Mouse (Mus musculus): ENCODE results near the gene Iqsec1. TPM values are rescaled to one million over a fixed set of nuclear protein-coding genes. Genes with fewer than 3 reads are reported as not detected.

Iqsec1 gene
- polyA plus RNA-seq, 1 experiment from 2014 or later = 17.4 TPM

- no peak for ATAC-seq (ENCODE audit: low read depth)
Observed at GRCm38 (mm10) chr6:90775606-90776005, 212.9 kb downstream of the Iqsec1 start.

GRCm38 (mm10) chr6:90773811-90774233 lies 214.7 kb downstream of the Iqsec1 start:
- Histone ChIP-seq H3K27ac (replicated peaks; ENCODE audit: low read depth, low read length) (no peak overlapping the region), H3K27me3 (replicated peaks; ENCODE audit: control insufficient read depth, insufficient read depth, low read length) (no peaks in the 10 kb centered on the region), H3K9ac (ENCODE audit: low read depth, low read length) (no peak overlapping the region), H3K36me3 (ENCODE audit: control insufficient read depth, insufficient read depth, low read length) (no peaks in the 10 kb centered on the region), H3K4me1 (ENCODE audit: control insufficient read depth, insufficient read depth, low read length) (no peaks in the 10 kb centered on the region; the same call in 1 of the 2 replicates), H3K4me2 (ENCODE audit: low read depth, low read length) (no peak overlapping the region), H3K9me3 (ENCODE audit: control insufficient read depth, low read length) (no peaks in the 10 kb centered on the region), H3K4me3 (ENCODE audit: low read depth, low read length) (no peak overlapping the region)
- DNase-seq (ENCODE audit: low spot score) = no peak
- no peak for ATAC-seq (ENCODE audit: low read depth)

More at GRCm38 (mm10) chr6:90775606-90776005, 212.9 kb downstream of the Iqsec1 start:
- Histone ChIP-seq H3K4me3 (ENCODE audit: low read depth, low read length) (no peak overlapping the region), H3K9ac (ENCODE audit: low read depth, low read length) (no peak overlapping the region), H3K4me2 (ENCODE audit: low read depth, low read length) (no peak overlapping the region), H3K9me3 (ENCODE audit: control insufficient read depth, low read length) (no peaks in the 10 kb centered on the region), H3K27ac (replicated peaks; ENCODE audit: low read depth, low read length) (no peak overlapping the region), H3K27me3 (replicated peaks; ENCODE audit: control insufficient read depth, insufficient read depth, low read length) (no peaks in the 10 kb centered on the region), H3K36me3 (ENCODE audit: control insufficient read depth, insufficient read depth, low read length) (no peaks in the 10 kb centered on the region), H3K4me1 (ENCODE audit: control insufficient read depth, insufficient read depth, low read length) (0 out of 2 replicates have a peak, but pooled peaks cover 4% of the 10 kb centered on the region)
- DNase-seq (ENCODE audit: low spot score) = no peak
- WGBS = 97% methylated on average over 1 of the region's 1 CpGs

GRCm38 (mm10) chr6:90772120-90772519 lies 216.4 kb downstream of the Iqsec1 start:
- H3K4me2 ChIP-seq (ENCODE audit: low read depth, low read length) = no peak overlapping the region
- DNase-seq (ENCODE audit: low spot score) (no peak), ATAC-seq (ENCODE audit: low read depth) (no peak)
- H3K36me3 ChIP-seq (ENCODE audit: control insufficient read depth, insufficient read depth, low read length) = no peaks in the 10 kb centered on the region
- H3K4me1 ChIP-seq (ENCODE audit: control insufficient read depth, insufficient read depth, low read length) = no peaks in the 10 kb centered on the region; the same call in 1 of the 2 replicates
- H3K9me3 ChIP-seq (ENCODE audit: control insufficient read depth, low read length) = no peaks in the 10 kb centered on the region
- no peak overlapping the region for H3K4me3 ChIP-seq (ENCODE audit: low read depth, low read length)
- no peaks in the 10 kb centered on the region for H3K27me3 ChIP-seq (replicated peaks; ENCODE audit: control insufficient read depth, insufficient read depth, low read length)
- no peak overlapping the region for H3K9ac ChIP-seq (ENCODE audit: low read depth, low read length)
- no peak overlapping the region for H3K27ac ChIP-seq (replicated peaks; ENCODE audit: low read depth, low read length)
- 67% methylated on average over 5 of the region's 5 CpGs for WGBS

- Histone ChIP-seq H3K27ac (replicated peaks; ENCODE audit: low read depth, low read length) (no peak overlapping the region), H3K27me3 (replicated peaks; ENCODE audit: control insufficient read depth, insufficient read depth, low read length) (no peaks in the 10 kb centered on the region), H3K4me3 (ENCODE audit: low read depth, low read length) (no peak overlapping the region), H3K4me1 (ENCODE audit: control insufficient read depth, insufficient read depth, low read length) (peaks cover 13% of the 10 kb centered on the region), H3K9me3 (ENCODE audit: control insufficient read depth, low read length) (no peaks in the 10 kb centered on the region), H3K9ac (ENCODE audit: low read depth, low read length) (no peak overlapping the region), H3K36me3 (ENCODE audit: control insufficient read depth, insufficient read depth, low read length) (no peaks in the 10 kb centered on the region), H3K4me2 (ENCODE audit: low read depth, low read length) (no peak overlapping the region)
- WGBS = 40% methylated on average over 2 of the region's 2 CpGs
- ATAC-seq (ENCODE audit: low read depth) (no peak), DNase-seq (ENCODE audit: low spot score) (no peak)
Observed at GRCm38 (mm10) chr6:90768526-90768925, 220.0 kb downstream of the Iqsec1 start.

GRCm38 (mm10) chr6:90767874-90768273 lies 220.6 kb downstream of the Iqsec1 start:
- Histone ChIP-seq H3K4me2 (ENCODE audit: low read depth, low read length) (no peak overlapping the region), H3K27me3 (replicated peaks; ENCODE audit: control insufficient read depth, insufficient read depth, low read length) (no peaks in the 10 kb centered on the region), H3K4me1 (ENCODE audit: control insufficient read depth, insufficient read depth, low read length) (peaks cover 14% of the 10 kb centered on the region), H3K27ac (replicated peaks; ENCODE audit: low read depth, low read length) (no peak overlapping the region), H3K9ac (ENCODE audit: low read depth, low read length) (no peak overlapping the region), H3K4me3 (ENCODE audit: low read depth, low read length) (no peak overlapping the region), H3K9me3 (ENCODE audit: control insufficient read depth, low read length) (no peaks in the 10 kb centered on the region), H3K36me3 (ENCODE audit: control insufficient read depth, insufficient read depth, low read length) (no peaks in the 10 kb centered on the region)
- DNase-seq (ENCODE audit: low spot score) = no peak
- no peak for ATAC-seq (ENCODE audit: low read depth)
- 77% methylated on average over 1 of the region's 1 CpGs for WGBS

- ATAC-seq (ENCODE audit: low read depth) = peak; percentile 59; the same call in 1 of the 2 replicates
- H3K9me3 ChIP-seq (ENCODE audit: control insufficient read depth, low read length) = no peaks in the 10 kb centered on the region
- H3K27ac ChIP-seq (replicated peaks; ENCODE audit: low read depth, low read length) = peak overlapping the region; percentile 67
- peaks cover 14% of the 10 kb centered on the region for H3K4me1 ChIP-seq (ENCODE audit: control insufficient read depth, insufficient read depth, low read length)
- no peak overlapping the region for H3K9ac ChIP-seq (ENCODE audit: low read depth, low read length)
- H3K4me2 ChIP-seq (ENCODE audit: low read depth, low read length) = no peak overlapping the region
- DNase-seq (ENCODE audit: low spot score) = peak; percentile 41
- H3K27me3 ChIP-seq (replicated peaks; ENCODE audit: control insufficient read depth, insufficient read depth, low read length) = no peaks in the 10 kb centered on the region
- H3K4me3 ChIP-seq (ENCODE audit: low read depth, low read length) = no peak overlapping the region
- WGBS = 55% methylated on average over 2 of the region's 2 CpGs
- no peaks in the 10 kb centered on the region for H3K36me3 ChIP-seq (ENCODE audit: control insufficient read depth, insufficient read depth, low read length)
Observed at GRCm38 (mm10) chr6:90764753-90765152, 223.7 kb downstream of the Iqsec1 start.

DNA sequence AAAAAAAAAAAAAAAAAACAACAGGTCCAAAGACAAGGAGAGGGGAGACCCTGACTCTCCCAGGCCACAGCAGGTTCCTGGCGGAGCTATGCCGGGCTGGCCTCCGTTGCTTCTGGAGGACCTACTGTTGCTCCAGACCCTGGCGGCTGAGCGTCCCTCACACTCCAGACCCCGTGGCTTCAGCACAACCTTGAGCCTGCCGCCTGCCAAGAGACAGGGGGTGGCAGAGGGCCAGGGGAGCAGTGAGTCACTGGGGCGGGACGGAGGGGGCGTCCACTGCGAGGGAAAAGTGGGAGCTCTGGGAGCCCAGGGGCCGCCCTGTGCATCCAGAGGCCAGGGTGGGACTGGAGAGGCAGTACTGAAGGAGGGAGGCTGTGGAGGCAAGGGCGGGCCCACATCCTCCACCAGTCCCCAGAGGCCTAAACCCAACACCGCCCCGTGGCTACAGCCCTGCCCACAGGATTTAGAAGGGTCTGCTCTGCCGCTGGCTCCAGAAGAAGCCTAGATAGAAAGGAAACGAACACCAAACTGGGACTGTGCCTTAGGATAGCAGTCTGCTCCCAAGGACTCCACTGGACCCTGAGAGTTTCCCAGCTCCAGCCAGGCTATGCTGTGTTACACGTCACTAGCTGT lies 224.4 kb downstream of the Iqsec1 start:
- Histone ChIP-seq H3K4me3 (ENCODE audit: low read depth, low read length) (no peak overlapping the region), H3K9ac (ENCODE audit: low read depth, low read length) (0 out of 2 replicates have a peak overlapping the region, but pooled peaks have one; percentile 42), H3K27me3 (replicated peaks; ENCODE audit: control insufficient read depth, insufficient read depth, low read length) (no peaks in the 10 kb centered on the region), H3K36me3 (ENCODE audit: control insufficient read depth, insufficient read depth, low read length) (no peaks in the 10 kb centered on the region), H3K9me3 (ENCODE audit: control insufficient read depth, low read length) (no peaks in the 10 kb centered on the region), H3K4me1 (ENCODE audit: control insufficient read depth, insufficient read depth, low read length) (peaks cover 14% of the 10 kb centered on the region), H3K4me2 (ENCODE audit: low read depth, low read length) (0 out of 2 replicates have a peak overlapping the region, but pooled peaks have one; percentile 32), H3K27ac (replicated peaks; ENCODE audit: low read depth, low read length) (peak overlapping the region; percentile 67)
- whole genome bisulfite sequencing = 31% methylated on average over 18 of the region's 18 CpGs
- peak; percentile 87 for ATAC-seq (ENCODE audit: low read depth)
- peak; percentile 88 for DNase-seq (ENCODE audit: low spot score)

DNA sequence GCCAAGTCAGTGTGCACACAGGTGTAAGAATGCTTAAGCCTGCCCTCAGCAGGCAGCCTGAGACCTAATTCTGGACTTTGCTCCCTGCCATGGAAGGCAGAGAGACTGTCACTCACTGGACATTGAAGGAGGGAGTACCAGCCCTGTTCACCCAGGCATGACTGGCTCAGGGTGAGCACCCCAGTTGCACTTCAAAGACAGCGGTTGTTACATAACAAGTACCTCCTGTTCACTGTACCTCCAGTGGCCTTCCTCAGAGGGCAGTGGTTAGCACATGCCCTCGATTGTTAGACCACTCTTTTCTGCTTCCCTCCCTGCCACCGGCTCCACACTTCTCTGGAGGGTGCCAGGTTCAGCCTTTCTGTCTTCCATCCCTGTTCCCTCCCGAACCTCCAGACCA lies 225.2 kb downstream of the Iqsec1 start:
- WGBS = 80% methylated on average over 4 of the region's 4 CpGs
- ATAC-seq (ENCODE audit: low read depth) (no peak), DNase-seq (ENCODE audit: low spot score) (no peak)
- Histone ChIP-seq H3K9ac (ENCODE audit: low read depth, low read length) (0 out of 2 replicates have a peak overlapping the region, but pooled peaks have one; percentile 42), H3K4me2 (ENCODE audit: low read depth, low read length) (peak overlapping the region; percentile 32; the same call in 1 of the 2 replicates), H3K4me1 (ENCODE audit: control insufficient read depth, insufficient read depth, low read length) (peaks cover 14% of the 10 kb centered on the region), H3K27ac (replicated peaks; ENCODE audit: low read depth, low read length) (no peak overlapping the region), H3K9me3 (ENCODE audit: control insufficient read depth, low read length) (no peaks in the 10 kb centered on the region), H3K4me3 (ENCODE audit: low read depth, low read length) (peak overlapping the region; percentile 4; the same call in 1 of the 2 replicates), H3K27me3 (replicated peaks; ENCODE audit: control insufficient read depth, insufficient read depth, low read length) (no peaks in the 10 kb centered on the region), H3K36me3 (ENCODE audit: control insufficient read depth, insufficient read depth, low read length) (no peaks in the 10 kb centered on the region)

Data from embryonic facial prominence, embryonic 14.5 days (tissue).